Mouse (Mus musculus) heart, embryonic 11.5 days (tissue): ENCODE data around the gene Fam25c. TPM values are rescaled to one million over a fixed set of nuclear protein-coding genes. Genes with fewer than 3 reads are reported as not detected.
"Not testable (repeated sequence)": the region's sequence is repeated elsewhere in the genome, so short reads cannot be mapped to it uniquely, and the experiment has no call there.

Experiments used
- ATAC-seq: fragments of 200-750 bp; cut with Nextera tagmentation; replicated peaks from 2 replicates; pipeline ENCODE4 v1.8.0; 2017; ENCODE audit warnings: moderate library complexity; ENCODE audit not compliant: insufficient number of reproducible peaks, low FRiP score, low TSS enrichment
- H3K27ac ChIP-seq: fragments of 300-500 bp; sonication (generic); 2 replicates; pipeline ENCODE4 v1.5.1; 2014; ENCODE audit warnings: mild to moderate bottlenecking, low read depth, low read length
- H3K27me3 ChIP-seq: fragments of 300-500 bp; sonication (generic); 2 replicates; pipeline ENCODE4 v1.6.1; 2014; ENCODE audit warnings: mild to moderate bottlenecking, low read length, mixed read lengths; ENCODE audit not compliant: control insufficient read depth, insufficient read depth
- H3K36me3 ChIP-seq: fragments of 300-500 bp; sonication (generic); 2 replicates; pipeline ENCODE4 v1.6.1; 2014; ENCODE audit warnings: mild to moderate bottlenecking, low read length, moderate library complexity, mixed read lengths; ENCODE audit not compliant: control insufficient read depth, insufficient read depth
- H3K4me1 ChIP-seq: fragments of 300-500 bp; sonication (generic); 2 replicates; pipeline ENCODE4 v1.6.1; 2014; ENCODE audit warnings: low read length; ENCODE audit not compliant: control insufficient read depth, insufficient read depth
- H3K4me2 ChIP-seq: fragments of 300-500 bp; sonication (generic); 2 replicates; pipeline ENCODE4 v1.6.1; 2014; ENCODE audit warnings: mild to moderate bottlenecking, moderate library complexity
- H3K4me3 ChIP-seq: fragments of 300-500 bp; sonication (generic); 2 replicates; pipeline ENCODE4 v1.5.1; 2014; ENCODE audit warnings: low read depth, low read length
- H3K9ac ChIP-seq: fragments of 300-500 bp; sonication (generic); 2 replicates; pipeline ENCODE4 v1.6.1; 2014; ENCODE audit warnings: mild to moderate bottlenecking, low read depth, low read length, moderate library complexity
- H3K9me3 ChIP-seq: fragments of 300-500 bp; sonication (generic); replicated peaks from 2 replicates; pipeline ENCODE4 v1.6.1; 2016; ENCODE audit warnings: low read length; ENCODE audit not compliant: control insufficient read depth
- WGBS: fragments of 180-500 bp; shearing (Covaris S2); extraction: QIAGEN DNeasy Blood & Tissue Kit; methylation state at CpG from one replicate; pipeline ENCODE4 v1.1.7; 2014; ENCODE audit not compliant: insufficient replicate concordance; 5-methylcytosine and 5-hydroxymethylcytosine counted together
- polyA plus RNA-seq: library from polyadenylated mRNA; unstranded; fragments of >200 nt; fragmentation: Nextera tagmentation; extraction: Ambion mirVana; gene quantifications from 2 replicates; pipeline ENCODE4 v1.2.1, GENCODE M21; 2014

Fam25c gene
- polyA plus RNA-seq, 1 experiment from 2014 or later: not detected

DNA sequence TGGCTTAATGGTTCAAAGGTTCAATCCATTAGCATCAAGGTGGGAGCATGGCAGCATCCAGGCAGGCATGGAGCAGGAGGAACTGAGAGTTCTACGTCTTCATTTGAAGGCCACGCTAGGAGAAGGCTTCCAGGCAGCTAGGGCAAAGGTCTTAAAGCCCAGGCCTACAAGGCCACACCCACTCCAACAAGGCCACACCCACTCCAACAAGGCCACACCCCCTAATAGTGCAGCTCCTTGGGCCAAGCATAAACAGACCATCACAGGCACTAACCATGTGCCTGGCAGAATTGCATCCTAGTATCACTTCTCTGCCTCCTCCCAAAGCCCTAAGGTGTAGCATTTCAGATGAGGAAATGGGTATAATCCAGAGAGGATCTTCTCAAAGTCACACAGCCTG is 16.5 kb upstream of the Fam25c start:
- WGBS: 71% methylated on average over 2 of the region's 2 CpGs
- ATAC-seq: no peak

DNA sequence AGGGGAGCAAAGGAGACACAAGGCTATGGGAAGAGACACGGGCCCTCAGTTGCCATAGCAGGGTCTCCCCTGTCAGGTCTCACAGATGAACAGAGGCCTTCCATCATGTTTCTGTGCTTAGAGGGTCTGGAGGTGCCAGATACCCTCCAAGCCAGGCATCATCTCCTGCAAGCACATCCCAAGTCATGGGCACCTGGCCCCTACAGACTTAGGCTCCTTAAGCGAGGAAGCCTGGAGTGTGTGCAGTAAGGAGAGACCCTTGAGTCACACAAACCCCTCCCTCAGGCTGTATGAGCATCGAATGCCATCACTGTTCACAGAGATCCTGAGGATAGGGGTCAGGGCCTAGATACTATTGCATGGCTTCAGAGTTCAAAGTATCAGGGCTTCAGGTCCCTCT is 15.7 kb upstream of the Fam25c start:
- WGBS: 81% methylated on average over 3 of the region's 3 CpGs
- no peaks in the 10 kb centered on the region for H3K9me3 ChIP-seq
- H3K4me3 ChIP-seq: no peak overlapping the region
- H3K4me1 ChIP-seq: 0 out of 2 replicates have a peak, but pooled peaks cover 12% of the 10 kb centered on the region
- no peaks in the 10 kb centered on the region for H3K36me3 ChIP-seq
- no peaks in the 10 kb centered on the region for H3K27me3 ChIP-seq
- H3K27ac ChIP-seq: no peak overlapping the region
- no peak overlapping the region for H3K4me2 ChIP-seq
- no peak overlapping the region for H3K9ac ChIP-seq
- ATAC-seq: no peak

More for the DNA sequence above, 16.5 kb upstream of the Fam25c start:
- H3K4me3 ChIP-seq: no peak overlapping the region
- no peak overlapping the region for H3K27ac ChIP-seq
- 0 out of 2 replicates have a peak, but pooled peaks cover 12% of the 10 kb centered on the region for H3K4me1 ChIP-seq
- H3K9me3 ChIP-seq: no peaks in the 10 kb centered on the region
- H3K27me3 ChIP-seq: no peaks in the 10 kb centered on the region
- no peak overlapping the region for H3K4me2 ChIP-seq
- no peaks in the 10 kb centered on the region for H3K36me3 ChIP-seq
- no peak overlapping the region for H3K9ac ChIP-seq

DNA sequence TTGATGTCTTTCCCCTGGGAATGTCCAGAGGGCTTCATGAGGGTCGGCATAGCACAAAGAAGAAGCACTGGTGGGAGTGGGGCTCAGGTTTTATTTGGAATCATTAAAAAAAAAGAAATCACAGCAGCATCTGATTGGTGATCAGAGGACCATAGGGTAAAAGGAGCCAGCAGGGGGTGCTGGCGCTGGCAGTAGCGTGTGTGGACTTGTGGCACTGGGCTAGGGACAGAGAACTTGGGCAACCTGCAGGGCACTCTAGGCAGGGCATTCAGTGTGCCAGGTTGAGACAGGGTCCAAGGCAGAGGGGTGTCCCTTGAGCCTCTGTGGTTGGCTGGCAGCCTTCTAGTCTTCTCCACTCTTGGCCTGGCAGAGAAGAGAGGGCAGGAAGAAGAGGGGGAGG is 15.0 kb upstream of the Fam25c start:
- Histone ChIP-seq H3K4me3 (no peak overlapping the region), H3K9ac (no peak overlapping the region), H3K4me1 (0 out of 2 replicates have a peak, but pooled peaks cover 12% of the 10 kb centered on the region), H3K4me2 (no peak overlapping the region), H3K27ac (no peak overlapping the region), H3K27me3 (no peaks in the 10 kb centered on the region), H3K9me3 (no peaks in the 10 kb centered on the region), H3K36me3 (no peaks in the 10 kb centered on the region)
- no peak for ATAC-seq
- WGBS: 47% methylated on average over 3 of the region's 3 CpGs

DNA sequence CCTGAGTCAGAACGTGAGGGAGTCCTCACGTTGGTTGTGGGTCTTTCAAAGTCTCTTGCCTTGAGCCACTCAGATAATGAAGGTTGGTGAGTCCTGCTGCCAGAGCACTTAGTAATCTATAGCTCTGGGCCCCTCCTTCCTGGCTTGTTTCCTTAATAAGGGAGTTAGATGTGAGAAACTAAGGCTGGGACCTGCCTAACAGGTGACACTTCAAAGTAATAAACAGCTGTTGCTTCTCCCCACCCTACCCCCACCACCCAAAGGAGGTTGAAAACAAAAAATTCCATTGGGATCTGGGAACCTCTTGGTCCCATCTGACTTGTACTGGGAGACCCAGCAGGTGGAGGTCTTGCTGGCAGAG is 9.9 kb upstream of the Fam25c start:
- Histone ChIP-seq H3K4me3 (no peak overlapping the region), H3K4me2 (no peak overlapping the region), H3K4me1 (peaks cover 4% of the 10 kb centered on the region; the same call in 1 of the 2 replicates), H3K36me3 (no peaks in the 10 kb centered on the region), H3K27ac (no peak overlapping the region), H3K9ac (no peak overlapping the region), H3K9me3 (no peaks in the 10 kb centered on the region), H3K27me3 (no peaks in the 10 kb centered on the region; the same call in 1 of the 2 replicates)
- WGBS: 83% methylated on average over 2 of the region's 2 CpGs
- ATAC-seq: no peak

- H3K4me3 ChIP-seq: peak overlapping the region; percentile 48
- H3K9me3 ChIP-seq, ATAC-seq, H3K36me3 ChIP-seq, H3K27ac ChIP-seq, H3K27me3 ChIP-seq, H3K4me1 ChIP-seq: not testable (repeated sequence)
- H3K9ac ChIP-seq: peak overlapping the region; percentile 63
- 84% methylated on average over 15 of the region's 15 CpGs for WGBS
- peak overlapping the region; percentile 81 for H3K4me2 ChIP-seq
Measured at GRCm38 (mm10) chr14:34364254-34365146, 9.3 kb upstream of the Fam25c start.

GRCm38 (mm10) chr14:34363490-34364253 is 8.4 kb upstream of the Fam25c start:
- Histone ChIP-seq H3K4me1 (peaks cover 4% of the 10 kb centered on the region; the same call in 1 of the 2 replicates), H3K9me3 (no peaks in the 10 kb centered on the region), H3K4me2 (peak overlapping the region; percentile 81), H3K27me3 (no peaks in the 10 kb centered on the region; the same call in 1 of the 2 replicates), H3K4me3 (peak overlapping the region; percentile 48), H3K27ac (no peak overlapping the region), H3K9ac (peak overlapping the region; percentile 63), H3K36me3 (no peaks in the 10 kb centered on the region)
- whole genome bisulfite sequencing: 5% methylated on average over 32 of the region's 32 CpGs
- ATAC-seq: peak; percentile 63

DNA sequence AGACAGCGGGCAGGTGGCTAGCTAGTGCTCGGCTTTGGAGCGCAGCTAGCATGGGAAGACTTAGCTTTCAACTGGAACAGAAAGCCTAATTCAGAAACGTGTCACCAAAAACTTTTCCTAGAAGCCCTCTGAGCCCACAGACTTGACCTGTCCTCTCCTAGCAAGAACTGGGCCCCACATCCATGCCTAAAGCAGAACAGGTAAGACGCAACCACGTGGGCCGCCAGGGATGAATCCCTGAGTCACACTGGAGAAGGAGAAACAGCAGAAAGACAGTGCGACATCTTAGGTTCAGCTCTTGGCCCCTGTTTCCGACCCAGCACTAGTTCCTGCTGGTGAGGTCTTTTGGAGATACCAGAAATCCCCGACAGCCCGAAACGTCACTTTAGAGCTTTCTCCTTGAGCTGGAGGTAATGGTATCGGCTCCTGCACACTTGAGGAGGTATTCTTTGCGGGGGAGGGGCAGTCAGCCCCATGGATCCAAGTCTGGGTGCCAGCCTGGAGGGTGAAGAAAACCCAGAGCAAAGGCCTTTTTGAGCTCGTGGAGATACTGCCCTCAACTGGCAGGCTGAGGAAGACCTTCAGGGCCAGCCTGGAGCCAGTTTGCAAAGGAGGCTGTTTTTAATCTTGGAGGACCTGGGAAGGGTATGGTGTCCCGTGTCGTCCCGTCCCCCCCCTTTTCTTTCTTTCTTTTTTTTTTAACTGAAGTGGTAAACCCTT is 7.7 kb upstream of the Fam25c start:
- no peak overlapping the region for H3K27ac ChIP-seq
- H3K4me2 ChIP-seq: peak overlapping the region; percentile 81
- 0 out of 2 replicates have a peak, but pooled peaks have one; percentile 33 for ATAC-seq
- no peaks in the 10 kb centered on the region; the same call in 1 of the 2 replicates for H3K27me3 ChIP-seq
- no peaks in the 10 kb centered on the region for H3K36me3 ChIP-seq
- peak overlapping the region; percentile 48 for H3K4me3 ChIP-seq
- H3K4me1 ChIP-seq: peaks cover 4% of the 10 kb centered on the region; the same call in 1 of the 2 replicates
- peak overlapping the region; percentile 63; the same call in 1 of the 2 replicates for H3K9ac ChIP-seq
- WGBS: 24% methylated on average over 18 of the region's 18 CpGs
- no peaks in the 10 kb centered on the region for H3K9me3 ChIP-seq

DNA sequence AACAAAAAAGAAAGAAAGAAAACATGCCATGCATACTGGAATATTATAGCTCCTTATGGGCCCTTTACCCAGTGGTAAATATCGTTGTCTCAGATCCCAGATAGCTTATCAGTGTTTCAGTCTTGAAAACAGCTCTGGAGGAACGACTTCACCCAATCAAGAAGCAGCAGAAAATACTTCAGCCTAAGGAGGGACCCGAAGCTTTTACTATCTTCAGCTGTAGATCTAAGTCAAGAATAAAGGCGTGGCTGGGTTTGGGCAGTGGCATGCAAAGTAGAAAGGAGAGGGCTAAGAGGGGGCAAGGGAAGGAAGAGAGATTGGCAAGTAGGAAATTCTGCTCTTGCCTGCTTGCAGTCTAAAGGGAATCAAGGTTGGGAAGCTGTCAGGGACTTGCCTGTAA is 6.9 kb upstream of the Fam25c start:
- Histone ChIP-seq H3K4me1 (peaks cover 4% of the 10 kb centered on the region; the same call in 1 of the 2 replicates), H3K27me3 (no peaks in the 10 kb centered on the region; the same call in 1 of the 2 replicates), H3K9me3 (no peaks in the 10 kb centered on the region), H3K4me2 (no peak overlapping the region), H3K36me3 (no peaks in the 10 kb centered on the region), H3K4me3 (no peak overlapping the region), H3K27ac (no peak overlapping the region), H3K9ac (no peak overlapping the region)
- 35% methylated on average over 4 of the region's 4 CpGs for WGBS
- no peak for ATAC-seq
